Mouse (Mus musculus): ENCODE measurements around the gene Mical1.
"Not testable (repeated sequence)": the region's sequence is repeated elsewhere in the genome, so short reads cannot be mapped to it uniquely, and the experiment has no call there.

Gene Mical1

GRCm38 (mm10) chr10:41477278-41478181 lies 1.4 kb downstream of the Mical1 start:
- peak in 1 of 2 experiments; percentile 16 for DNase-seq (ENCODE audit: low spot score in 2 of 2)

GRCm38 (mm10) chr10:41479961-41480360 lies 3.8 kb downstream of the Mical1 start:
- no peak for DNase-seq (ENCODE audit: low spot score in 2 of 2)

GRCm38 (mm10) chr10:41480938-41481880 lies 5.1 kb downstream of the Mical1 start:
- no peak for DNase-seq (ENCODE audit: low spot score in 2 of 2)

GRCm38 (mm10) chr10:41482446-41482845 lies 6.3 kb downstream of the Mical1 start:
- no peak for DNase-seq (ENCODE audit: low spot score in 2 of 2)

- DNase-seq (ENCODE audit: low spot score in 2 of 2), result no peak
These were observed 9.7 kb downstream of the Mical1 start for GRCm38 (mm10) chr10:41485778-41486177.

- DNase-seq (ENCODE audit: low spot score in 2 of 2), result no peak
These were observed 10.5 kb downstream of the Mical1 start for GRCm38 (mm10) chr10:41486506-41487170.

GRCm38 (mm10) chr10:41488877-41489276 lies 12.8 kb downstream of the Mical1 start:
- no peak for DNase-seq (ENCODE audit: low spot score in 2 of 2)

- no peak for DNase-seq (ENCODE audit: low spot score in 2 of 2)
These were observed 13.2 kb downstream of the Mical1 start for GRCm38 (mm10) chr10:41489294-41489693.

GRCm38 (mm10) chr10:41489708-41490517 lies 13.8 kb downstream of the Mical1 start, which contains the start of the genes Smpd2 and Ppil6:
Smpd2 (minus strand) TSS chr10:41490369.
Ppil6 (plus strand) TSS chr10:41490439.
- peak; percentile 81 to 84 for DNase-seq (ENCODE audit: low spot score in 2 of 2)

GRCm38 (mm10) chr10:41490518-41490873 lies 14.4 kb downstream of the Mical1 start:
- DNase-seq (ENCODE audit: low spot score in 2 of 2), result no peak

GRCm38 (mm10) chr10:41491111-41491510 lies 15.0 kb downstream of the Mical1 start:
- DNase-seq (ENCODE audit: low spot score in 2 of 2), result no peak

- DNase-seq (ENCODE audit: low spot score in 2 of 2), result no peak
These were observed 24.8 kb downstream of the Mical1 start for GRCm38 (mm10) chr10:41500941-41501340.

- DNase-seq (ENCODE audit: low spot score in 2 of 2), result no peak
These were observed 28.9 kb downstream of the Mical1 start for GRCm38 (mm10) chr10:41504996-41505395.

GRCm38 (mm10) chr10:41505446-41505845 lies 29.3 kb downstream of the Mical1 start:
- not testable (repeated sequence) for DNase-seq (ENCODE audit: low spot score in 2 of 2)

GRCm38 (mm10) chr10:41509160-41509559 lies 33.0 kb downstream of the Mical1 start:
- no peak for DNase-seq (ENCODE audit: low spot score in 2 of 2)

- no peak for DNase-seq (ENCODE audit: low spot score in 2 of 2)
These were observed 38.2 kb downstream of the Mical1 start for GRCm38 (mm10) chr10:41514301-41514700.

- no peak for DNase-seq (ENCODE audit: low spot score in 2 of 2)
These were observed 38.8 kb downstream of the Mical1 start for GRCm38 (mm10) chr10:41514921-41515320.

- peak; percentile 60 to 65 for DNase-seq (ENCODE audit: low spot score in 2 of 2)
These were observed 42.4 kb downstream of the Mical1 start for GRCm38 (mm10) chr10:41518508-41518980.

GRCm38 (mm10) chr10:41518981-41519618 lies 43.0 kb downstream of the Mical1 start, which contains the start of gene Cd164:
Cd164 (plus strand) TSS chr10:41519414.
- peak; percentile 85 to 90 for DNase-seq (ENCODE audit: low spot score in 2 of 2)

Measured in spleen, postnatal 14 days (tissue).